Mouse (Mus musculus): ENCODE data around the gene Vav2.
A peak's percentile ranks its signal among the peaks of the same experiment; 100 is the strongest.

Vav2 gene

DNA sequence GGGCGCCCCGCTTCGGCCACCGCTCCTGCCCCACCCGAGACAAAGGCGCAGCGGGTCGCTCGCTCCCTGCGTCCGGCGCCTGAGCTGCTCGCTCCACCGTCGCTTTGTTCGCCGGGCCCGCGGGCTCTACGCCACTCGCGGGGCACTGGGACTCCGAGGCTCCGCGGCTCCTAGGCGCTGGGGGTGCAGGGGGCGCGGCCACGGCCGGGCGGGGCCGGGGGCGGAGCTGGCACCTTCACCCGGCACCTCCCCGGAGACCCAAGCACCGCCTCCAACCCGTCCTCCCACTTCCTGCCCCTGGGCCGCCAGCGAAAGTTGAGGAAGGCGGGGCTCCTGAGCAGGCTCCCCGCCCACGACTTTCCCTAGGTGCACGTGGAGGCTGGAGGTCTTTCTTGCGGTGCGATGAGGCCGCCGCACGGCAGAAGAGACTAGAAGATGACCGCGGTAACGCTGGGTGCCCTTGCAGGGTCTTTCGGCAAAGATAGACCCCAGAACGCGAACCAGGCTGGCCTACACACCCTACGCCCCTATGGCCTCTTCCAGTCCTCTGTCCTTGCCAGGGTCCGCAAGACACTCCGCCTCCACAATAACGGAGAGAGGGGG, at the start of gene Vav2:
Gene Vav2 (minus strand): TSS at position 179 of the 603 bp plus-strand sequence.
- DNase-seq = peak; percentile 96

DNA sequence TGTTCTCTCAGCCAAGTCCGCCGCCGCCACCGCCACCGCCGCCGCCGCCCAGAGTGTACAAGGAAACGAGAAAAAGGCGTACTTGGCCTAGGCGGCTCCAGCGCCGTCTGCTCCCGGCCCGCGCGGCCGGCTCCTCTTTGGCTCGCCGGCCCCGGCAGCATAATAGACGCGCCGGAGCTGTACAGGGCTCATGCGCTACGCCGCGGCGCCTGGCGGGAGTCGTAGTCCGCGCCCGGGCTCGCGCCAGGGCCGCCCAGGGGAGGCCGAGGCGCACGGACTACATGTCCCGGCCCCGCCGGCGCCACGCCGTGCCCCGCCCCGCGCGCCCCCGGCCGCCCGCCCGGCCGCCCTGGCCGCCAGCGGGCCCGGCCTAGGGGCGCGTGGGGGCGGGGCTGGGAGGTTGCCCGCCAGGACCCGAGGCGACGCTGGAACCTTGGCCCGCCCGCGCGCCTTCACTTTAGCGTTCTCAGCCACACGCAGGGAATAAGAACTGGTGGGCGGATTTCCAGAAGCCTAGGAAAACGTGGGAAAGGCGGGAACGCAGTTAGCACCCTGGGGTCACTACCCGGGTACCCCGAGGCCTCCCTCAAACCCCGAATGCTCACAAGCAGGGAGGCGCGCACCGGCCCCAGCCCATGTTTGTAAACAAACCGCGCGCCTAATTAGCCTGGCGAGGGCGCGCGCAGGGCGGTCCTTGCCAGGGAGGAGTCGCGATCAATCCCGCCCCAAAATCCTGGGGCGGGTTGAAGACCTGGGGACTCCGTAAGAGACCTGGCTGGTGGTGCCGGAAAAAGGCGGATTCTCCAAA, 48.9 kb upstream of the Vav2 start:
- peak; percentile 94 for DNase-seq

DNA sequence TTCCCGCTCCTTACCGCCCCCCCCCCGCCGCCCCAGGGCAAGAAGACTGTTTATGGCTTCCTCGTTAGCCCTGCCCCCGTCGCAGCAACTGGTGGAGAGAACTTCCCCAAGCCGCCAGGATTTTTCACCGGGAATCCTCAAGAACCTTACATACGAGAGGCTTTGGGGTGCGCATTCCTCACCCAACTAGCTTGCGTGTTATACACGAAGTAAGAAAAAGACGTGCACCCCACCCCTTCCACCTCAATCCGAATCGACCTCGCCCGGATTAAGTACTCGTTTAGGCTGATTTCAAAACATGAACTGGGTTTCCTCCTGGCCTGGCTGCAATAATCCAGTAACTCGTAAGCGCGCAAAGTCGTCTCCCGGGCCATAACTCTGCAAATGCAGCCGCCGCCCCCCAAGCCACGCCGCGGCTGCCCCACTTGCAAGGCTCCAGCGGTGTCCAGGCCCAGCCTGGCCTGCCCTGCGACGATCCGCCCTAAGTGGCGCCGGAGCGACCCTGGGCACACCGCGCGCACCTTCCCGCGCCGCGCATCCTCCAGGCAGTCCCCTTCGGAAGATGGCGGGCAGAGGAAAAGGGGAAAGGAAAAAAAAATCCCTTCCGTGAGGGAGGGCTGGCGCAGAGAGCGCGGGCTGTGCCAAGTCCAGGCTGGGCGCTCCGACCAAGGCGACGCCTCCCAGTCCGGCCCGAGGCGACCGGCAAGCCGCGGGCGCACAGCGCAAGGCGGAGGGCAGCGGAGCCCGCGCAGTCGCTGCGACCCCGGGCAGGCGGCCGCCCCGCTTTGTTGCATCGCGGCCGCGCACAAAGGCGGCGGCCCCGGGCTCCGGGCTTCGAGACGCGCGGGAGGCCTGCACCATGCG, 48.0 kb upstream of the Vav2 start:
- peak; percentile 61 for DNase-seq

DNA sequence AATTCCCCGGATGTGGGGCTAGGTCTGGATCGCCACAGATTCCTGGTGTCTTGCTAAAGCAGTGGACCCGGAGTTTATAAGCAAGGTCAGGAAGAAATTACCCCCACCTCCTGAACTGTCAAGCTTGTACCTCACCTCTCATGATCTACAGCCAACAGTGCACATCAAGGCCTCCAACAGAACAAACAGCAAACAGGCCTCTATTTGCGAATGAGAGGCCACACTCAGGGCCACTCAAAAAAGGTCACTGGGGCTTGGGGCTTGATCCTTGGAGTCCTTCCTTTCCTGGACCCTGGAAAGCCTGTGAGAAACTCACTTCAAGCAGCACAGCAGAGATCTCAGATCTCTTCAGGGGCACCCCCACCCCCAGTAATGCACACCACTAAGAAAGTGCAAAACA, 47.1 kb upstream of the Vav2 start:
- no peak for DNase-seq

DNA sequence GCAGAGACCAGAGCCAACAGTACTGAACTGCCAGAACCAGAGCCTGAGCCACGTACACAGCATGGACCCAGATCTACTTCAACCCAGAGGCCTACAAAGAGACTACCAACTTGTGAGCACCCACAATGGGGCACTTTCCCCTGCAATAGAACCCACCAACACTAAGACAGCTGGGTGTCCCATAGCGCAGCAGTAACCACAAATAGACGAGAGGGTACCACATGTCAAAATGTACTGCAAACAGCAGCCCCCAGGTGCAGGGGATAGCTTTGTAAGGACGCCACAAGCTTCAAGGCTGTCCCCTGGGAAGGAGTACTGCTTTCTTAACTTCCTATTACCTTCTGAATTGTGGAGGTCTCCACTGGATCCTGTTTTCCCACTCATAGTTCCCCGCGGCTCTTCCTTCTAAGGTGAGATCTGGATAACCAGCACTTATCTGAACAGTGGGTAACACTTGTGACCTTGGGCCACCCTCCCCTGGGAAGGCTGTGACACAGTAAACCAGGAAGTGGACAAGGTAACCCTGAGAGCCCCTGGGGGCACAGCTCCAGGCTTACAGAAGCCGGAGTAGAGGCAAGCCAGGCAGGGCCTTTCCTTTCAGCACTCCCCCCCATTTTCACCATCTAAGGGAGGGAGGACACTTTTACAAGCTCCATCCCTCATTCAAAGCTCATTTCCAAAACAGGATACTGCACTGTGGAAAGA, 46.4 kb upstream of the Vav2 start:
- DNase-seq = no peak

DNA sequence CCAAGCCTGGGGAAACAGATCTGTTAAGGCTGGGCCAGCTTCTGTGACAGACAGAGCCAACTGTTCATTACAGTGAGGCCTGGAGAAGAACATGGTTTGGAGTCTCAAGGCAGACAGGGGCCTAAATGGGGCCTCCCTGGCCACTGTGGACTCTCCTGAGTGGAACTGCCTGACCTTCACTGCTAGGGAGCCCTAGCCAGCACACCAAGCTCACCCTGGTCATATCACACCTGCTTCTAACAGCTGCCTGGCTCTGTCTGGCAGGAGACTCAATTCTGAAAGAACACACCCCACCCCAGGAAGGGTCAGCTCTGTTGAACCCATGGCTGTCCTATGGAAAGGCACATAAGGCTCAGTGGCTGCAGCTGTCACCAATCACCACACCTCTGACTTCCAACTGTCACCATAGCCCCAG, 44.3 kb upstream of the Vav2 start:
- no peak for DNase-seq

DNA sequence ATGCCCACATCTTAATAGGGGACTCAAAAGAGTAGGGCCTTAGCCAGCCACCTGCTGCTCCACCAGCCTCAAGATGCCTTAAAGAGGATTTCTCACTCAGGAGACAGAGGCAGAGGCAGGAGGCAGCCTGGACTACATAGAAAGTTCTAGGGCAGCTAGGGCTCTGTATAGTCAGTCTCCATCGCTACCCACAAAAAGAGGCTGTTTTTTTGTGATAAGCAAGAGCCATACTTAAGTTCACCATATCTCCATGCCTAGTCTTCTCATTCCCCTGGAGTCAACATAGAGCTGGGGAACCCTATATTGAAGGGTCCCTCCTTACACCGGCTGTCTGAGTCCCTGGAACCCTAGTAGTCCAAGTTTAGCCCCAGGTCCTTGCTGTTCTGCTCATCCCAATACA, 43.7 kb upstream of the Vav2 start:
- no peak for DNase-seq

DNA sequence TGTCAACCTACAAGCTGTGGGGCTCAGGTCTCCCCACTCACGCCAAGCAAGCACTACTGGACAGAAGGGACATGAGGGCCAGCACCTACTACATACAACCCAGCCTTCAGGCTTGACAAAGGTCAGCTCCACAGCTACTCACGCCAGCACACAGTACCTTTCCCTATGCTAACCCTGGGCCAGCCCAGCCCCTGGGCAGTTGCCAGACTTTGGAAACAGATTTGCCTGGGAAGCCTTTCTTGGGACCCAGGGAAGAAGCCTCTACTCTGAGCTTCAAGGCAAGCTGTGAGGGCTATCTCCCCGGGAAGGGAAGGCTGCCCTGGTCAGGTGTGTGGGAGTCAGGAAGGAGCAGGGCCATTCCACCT, 43.1 kb upstream of the Vav2 start:
- DNase-seq = no peak

DNA sequence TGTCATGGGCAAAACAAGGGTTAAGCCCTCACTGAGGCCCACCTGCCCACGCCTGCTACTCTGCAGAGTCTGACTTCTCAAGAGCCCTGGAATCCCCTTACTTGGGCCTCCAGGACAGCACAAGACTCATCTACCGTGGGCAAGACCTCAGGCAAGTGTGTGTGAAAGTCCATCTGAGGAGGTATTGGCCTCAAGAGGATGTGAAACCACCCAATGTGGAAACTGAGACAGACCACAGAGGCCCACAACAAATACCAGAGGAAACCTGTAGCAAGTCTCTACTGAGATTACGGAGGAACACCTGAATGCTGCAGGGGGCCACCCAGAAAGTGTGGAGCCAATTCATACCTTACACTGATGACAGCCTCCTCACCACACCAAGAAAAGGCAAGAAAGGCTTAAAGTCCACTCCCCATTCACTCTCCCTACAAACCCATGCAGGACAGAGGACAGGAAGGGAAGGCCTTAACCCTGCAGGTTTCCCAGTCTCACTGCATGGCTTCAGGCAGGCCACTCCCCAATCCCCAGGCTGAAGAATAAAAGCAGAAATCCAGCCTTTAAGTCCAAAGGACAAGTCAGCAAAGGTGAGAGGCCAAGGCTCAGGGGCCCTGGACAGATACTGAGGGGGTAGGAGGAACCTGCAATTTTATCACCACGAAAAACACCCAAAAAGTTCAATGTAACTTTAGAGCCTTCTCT, 42.6 kb upstream of the Vav2 start:
- no peak for DNase-seq

DNA sequence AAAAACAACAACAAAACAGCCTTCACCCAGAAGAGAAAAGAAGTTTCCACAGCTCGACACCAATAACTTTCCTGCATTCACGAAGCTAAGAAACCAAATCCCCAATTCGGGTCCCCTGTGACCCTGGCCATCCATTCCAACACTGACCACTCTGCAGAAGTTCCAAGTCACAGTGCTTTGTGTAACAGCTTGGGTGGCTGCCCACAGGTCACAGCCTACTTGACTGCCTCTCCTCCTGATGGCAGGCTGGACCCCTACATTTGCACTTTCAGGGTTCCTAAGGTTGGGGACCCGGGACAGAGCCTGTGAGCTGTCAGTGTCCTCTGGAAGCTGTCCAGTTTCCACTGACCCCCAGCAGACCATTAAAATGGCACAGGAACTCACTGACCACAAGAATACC, 36.1 kb upstream of the Vav2 start:
- DNase-seq = no peak

DNA sequence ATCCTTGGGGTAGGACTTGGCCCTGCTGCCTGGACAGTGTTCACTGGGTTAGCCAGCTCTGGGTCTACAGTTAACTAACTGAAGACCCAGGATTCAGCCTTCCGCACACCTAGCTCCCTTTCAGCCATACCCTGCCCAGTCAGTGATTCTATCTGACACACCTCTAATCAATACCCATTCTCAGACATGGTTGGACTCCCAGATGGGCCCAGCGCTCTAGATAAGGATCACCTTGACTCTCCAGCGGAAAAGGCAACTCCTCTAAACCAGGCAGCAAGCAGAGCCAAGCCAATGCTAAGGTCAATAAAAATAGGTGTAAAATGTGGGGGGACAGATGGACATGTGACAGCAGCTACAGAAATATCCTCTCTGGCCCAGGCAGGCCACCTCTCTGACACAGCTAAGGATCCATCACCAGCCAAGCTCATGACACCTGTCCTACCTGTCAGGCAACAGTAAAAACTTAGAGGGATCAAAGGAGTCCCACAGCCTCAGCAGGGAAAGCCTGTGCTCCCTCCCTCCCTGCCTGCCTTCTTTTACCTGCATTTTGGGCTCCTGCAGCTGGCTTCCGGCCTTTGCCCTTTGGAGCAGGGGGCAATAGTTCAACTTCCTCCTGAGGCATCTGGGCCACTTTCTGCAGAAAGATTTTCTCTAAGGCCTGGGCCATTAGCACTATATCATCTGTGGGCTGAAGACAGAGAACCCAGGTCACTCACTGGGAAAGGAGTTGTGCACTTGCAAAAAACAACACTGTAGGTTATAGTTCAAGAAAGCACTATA, 35.2 kb upstream of the Vav2 start:
- no peak for DNase-seq

DNA sequence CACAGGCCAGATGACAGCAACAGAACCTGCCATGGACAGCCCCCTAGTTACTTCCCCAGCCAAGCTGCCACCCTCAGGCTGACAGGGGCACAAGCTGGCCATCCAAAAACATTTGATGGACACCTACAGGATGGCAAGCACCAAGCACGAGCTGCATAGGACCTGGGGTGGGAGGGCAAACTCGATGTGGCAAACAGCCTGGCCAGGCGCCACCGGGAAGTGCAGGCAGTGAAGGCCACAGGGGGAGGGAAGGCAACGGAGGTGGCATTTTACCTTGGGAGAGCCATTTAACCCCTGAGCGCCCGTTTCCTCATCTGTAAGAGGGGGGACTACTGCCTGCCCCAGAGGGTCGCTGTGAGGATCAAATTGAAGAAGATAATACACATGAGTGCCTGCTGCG, 33.8 kb upstream of the Vav2 start:
- DNase-seq = no peak

DNA sequence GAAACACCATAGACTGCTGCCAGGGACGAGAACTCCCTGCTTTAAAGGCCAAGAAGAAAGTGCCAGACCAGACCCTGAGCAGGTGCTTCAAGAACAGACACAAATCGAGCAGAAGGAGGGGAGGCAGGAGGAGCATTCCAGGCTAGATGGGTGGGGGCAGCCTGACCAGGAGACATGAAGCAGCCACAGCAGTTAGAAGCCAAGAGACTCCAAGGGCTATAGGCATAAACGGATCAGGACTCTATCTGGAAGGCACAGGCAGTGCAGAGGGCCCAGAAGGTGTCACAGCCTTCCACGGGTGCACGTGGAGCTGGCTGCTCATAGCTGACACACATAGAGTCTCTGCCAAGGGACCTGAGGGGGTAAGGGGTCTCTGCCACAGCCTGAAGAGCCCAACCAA, 33.3 kb upstream of the Vav2 start:
- DNase-seq = no peak

DNA sequence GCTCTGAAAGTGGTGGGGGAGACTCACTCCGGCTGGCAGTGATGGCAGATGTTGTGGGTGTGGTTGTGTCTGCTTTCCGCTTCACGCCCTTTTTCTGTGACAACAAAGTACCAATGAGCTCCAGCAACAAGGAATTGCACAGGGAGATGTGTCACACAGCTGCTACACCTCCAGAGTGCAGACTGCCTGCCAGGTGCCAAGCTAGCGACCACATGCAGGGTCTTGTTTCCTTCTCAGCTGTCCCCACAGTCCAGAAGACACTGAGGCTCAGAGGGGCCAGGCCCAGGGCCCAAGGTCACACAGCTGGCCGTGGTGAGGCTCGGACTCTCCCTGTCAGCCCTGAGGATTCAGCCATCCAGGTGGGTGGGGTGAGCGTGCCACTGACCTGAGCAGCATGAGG, 32.9 kb upstream of the Vav2 start:
- DNase-seq = no peak

DNA sequence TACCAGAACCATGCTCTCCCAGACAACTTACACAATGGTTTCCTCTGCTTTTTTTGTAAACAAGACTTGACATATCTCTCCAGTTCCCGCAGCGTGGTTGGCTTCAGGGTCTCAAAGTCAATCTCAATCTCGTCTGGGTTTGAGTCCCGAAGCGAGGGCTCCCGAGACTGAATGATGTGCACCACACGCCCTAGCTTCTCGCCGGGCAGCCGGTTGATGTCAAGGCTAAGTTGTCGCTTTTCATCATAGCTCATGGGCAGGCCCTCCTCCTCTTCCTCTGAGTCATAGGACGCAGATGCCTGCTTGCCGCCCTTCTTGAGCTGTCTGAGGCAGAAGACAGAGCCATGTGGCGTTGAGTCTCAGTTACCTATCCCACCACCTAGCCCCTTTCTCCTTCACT, 23.4 kb upstream of the Vav2 start:
- DNase-seq = no peak

DNA sequence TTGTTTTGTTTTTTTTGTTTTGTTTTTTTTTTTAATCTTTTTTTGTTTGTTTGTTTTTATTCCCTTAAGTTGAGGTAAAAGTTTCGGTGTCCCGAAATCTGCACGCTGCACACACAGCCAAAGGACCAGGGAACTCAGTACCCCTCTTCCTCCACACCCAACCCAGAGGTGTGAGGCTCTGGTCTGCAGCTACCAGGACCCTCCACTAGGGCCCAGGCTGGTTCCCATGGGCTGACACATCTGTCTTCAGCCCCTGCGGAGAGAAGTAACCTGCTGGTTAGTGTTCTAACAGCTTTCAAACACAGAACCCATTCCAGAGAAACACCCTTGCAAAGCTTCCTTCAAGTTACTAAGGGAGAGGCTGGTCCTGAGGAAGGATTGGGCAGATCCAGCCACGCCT, 20.9 kb upstream of the Vav2 start:
- no peak for DNase-seq

DNA sequence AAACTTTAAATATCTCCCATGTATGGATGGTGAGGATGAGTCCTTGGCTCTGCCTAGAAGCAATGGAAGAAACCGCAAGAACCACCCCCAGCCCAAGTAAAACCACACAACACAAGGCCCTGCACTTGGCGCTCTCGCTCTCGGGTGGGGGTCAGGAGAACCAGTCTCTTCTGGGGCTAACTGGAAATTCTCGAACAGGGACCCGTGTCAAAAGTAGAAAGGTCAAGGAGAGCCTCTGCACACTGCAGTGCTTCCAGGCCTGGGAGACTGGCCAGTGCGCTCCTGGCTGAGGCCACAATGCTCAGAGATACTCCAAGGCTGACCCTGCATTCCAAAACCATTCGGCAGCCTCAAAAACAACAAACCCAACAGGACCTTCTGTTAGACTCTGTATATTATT, 20.0 kb upstream of the Vav2 start:
- DNase-seq = no peak

DNA sequence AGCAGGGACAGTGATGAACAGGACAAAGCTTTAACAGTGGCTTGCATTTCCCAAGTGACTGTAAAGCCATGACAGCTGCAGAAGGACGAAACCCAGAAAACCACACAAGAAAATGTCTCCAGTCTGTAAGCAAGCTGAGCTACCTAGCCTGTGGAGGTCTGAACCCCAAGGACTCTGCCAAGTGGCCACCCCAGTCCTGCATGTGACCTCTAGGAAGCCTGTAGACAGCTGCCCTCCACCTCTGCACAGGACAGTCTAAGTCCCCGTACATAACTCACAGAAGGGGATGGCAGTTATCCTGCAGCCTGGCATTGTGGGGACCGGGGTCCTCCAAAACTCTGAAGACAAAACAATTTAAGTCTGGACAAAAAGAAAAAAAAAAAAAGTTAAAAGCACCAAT, 19.1 kb upstream of the Vav2 start:
- no peak for DNase-seq

DNA sequence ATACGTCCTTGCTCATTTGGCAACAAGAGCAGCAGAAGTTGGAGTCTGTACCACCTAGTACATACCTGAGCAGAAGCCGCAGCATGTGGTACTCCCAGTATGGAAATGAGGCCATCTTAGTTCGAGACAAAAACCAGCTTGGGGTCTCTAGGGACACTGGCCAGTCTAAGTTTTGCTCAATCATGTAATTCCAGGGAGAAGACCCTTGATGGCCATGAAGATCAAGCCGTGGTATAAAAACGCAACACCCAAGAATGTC, 16.5 kb upstream of the Vav2 start:
- DNase-seq = no peak

DNA sequence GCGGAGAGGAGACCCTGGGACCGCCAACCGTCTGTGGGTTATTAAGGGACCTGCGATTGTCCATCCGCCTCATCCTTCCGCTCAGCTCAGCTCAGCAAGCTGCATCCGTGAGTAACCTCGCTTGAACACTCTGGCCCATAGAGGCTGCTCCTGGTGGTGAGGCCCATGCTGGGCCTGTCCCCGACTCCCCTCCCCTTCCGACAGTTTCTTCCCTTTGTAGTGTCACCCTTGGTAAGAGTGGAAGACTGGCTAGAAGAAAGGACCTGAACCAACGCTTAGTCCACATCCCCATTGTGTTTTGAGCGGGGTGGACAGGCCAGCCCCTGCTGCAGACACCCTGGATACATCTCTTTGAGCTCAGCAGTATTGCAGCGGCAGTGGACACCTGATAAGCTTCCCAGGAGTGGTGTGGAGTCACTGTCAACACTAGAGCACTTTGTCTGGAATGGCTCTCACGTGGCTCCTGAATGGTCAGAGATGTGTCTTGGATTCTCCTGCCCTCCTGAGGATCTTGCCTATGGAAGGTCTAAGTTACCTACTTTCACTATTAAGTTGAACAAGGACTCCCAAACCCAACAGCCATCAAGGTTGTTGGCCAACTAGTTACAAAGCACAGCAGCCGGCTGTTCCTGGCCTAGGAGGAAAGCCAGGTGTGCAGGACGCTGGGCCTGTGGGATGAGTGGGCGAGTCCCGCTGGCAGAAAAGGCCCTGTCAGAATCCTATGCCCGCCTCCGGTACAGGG, 16.0 kb upstream of the Vav2 start:
- peak; percentile 34 for DNase-seq

Data from lung, postnatal 10 days (tissue).